Mouse (Mus musculus): ENCODE results near the gene Bcl2l12. TPM values are rescaled to one million over a fixed set of nuclear protein-coding genes. Genes with fewer than 3 reads are reported as not detected.

Bcl2l12 gene
- total RNA-seq (2023), result 10 to 100 TPM in 1 of 2 experiments, 1 to 10 TPM in 1; 9.3 to 14.3 TPM

DNA sequence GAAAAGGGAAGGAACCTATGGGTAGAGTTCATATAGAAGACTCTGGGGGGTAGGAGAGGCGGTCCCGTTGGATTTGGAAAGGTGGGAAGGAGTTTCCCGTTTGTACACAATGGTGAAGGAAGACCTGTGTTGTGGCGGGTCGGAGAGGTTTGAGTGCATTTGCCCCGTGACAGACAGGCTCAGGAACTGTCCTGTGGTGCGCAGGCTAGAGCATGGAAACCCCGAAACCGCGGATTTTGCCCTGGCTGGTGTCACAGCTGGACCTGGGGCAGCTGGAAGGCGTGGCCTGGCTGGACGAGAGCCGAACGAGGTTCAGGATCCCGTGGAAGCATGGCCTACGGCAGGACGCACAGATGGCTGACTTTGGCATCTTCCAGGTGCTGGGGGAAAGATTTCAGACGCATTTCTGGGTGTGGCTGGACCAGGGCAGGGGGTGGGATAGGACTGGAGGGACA lies at the start of gene Bcl2l12:
TSS of gene Bcl2l12 (minus strand) at position 212 of the 455 bp plus-strand sequence.

DNA sequence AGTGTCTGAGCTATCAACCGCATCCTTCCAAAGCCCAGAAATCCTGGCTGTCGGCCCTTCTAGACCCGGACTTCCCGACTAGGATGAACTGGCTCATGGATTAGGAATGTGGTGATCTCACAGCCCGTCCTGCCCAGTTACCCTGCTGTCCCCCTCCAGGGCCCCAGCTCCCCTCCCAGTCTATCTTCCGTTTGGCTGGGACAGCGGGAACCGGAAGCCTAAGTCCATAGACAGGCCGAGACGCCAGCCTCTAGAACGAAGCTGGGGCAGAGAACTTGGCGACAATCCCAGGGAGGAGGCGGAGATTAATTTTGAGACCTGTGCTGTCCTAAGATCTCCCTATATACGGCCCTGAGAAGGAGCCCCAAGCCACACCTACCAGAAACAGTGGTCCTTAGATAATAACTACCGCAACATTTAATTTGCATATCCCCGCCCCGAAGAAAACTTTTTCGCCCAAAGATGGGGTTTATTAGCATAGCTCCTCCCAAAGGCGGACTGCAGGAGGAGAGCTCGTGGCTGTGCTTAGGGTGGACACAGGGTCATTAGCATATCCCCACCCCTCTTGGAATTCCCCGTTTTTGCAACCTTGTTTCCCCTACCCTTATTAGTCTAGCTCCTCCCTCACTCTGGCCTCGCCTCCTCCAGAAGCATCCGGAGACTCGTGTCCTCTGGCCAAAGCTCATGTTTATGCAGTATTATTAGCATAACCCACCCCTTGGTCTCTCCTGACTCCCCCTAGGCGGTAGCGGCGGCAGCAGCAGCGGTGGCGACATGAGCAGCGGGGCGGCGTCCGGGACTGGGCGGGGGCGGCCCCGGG lies 18.9 kb upstream of the Bcl2l12 start, which contains the start of gene Rras:
TSS of gene Rras (plus strand) at position 720 of the 820 bp plus-strand sequence.

DNA sequence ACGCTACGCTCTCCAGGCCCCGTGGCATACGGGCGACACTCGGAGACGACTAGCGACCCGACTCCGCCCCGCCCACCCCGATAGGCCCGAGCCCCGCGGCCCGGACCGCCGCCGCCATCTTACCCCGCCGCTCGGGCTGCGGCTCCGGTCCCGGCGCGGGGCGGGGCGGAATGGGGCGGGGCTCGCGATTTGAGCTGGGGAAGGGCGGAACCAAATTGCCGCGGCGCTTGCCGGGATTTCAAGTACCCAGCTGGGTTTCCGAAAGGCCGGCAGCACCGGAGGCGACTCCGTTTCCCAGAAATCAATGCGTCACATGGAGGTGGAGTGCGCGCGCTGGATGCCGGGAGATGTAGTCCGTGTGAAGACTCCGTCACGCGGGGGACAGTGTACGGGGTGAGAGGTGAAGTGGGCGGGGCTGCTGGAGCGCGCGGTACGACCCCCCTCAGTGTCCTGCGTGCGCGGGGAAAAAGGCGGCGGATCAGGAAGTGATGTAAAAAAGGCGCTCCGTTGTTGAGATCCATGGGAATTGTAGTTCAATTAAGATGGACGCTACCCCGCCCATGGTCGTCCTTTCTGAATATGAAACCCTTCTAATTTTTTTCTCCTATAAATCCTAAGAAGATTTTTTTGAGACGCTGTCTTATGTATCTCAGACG lies 17.6 kb upstream of the Bcl2l12 start, which contains the start of gene Scaf1:
TSS of gene Scaf1 (minus strand) at position 407 of the 656 bp plus-strand sequence.

DNA sequence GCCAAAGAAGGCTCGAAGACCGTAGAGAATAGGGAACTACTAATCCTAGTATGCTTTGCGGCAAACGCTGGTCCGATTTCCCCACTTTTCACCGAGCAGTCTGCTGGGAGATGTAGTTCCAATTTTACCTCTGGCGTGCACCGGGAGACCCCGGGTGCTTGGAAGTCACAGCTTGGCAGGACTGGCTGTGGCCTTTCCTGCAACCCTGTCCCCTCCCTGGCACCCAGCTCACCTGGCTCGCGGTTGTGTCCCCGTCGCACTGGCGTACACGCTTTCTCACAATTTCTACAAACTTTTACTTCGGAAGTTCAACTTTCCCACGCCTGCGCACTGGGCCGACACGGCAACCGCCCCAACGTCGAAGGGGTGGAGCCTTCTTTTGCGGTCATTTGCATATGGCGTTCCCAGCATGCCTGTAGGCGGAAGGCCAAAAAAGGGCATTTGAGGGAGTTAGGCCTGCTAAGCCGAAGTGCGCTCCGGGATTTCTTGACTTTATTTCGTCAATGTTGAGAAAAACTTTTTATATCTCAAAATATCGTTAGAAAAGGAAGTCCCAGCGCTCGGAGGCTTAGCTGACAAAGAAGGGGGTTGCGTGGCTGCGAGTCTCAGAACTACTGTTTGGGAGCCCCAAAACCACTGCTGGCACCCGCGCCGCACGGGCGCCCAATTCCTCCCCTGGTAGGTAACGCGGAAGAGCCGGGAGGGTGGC lies 1.1 kb downstream of the Bcl2l12 start, which contains the start of gene Irf3:
TSS of gene Irf3 (plus strand) at position 418 of the 709 bp plus-strand sequence.

DNA sequence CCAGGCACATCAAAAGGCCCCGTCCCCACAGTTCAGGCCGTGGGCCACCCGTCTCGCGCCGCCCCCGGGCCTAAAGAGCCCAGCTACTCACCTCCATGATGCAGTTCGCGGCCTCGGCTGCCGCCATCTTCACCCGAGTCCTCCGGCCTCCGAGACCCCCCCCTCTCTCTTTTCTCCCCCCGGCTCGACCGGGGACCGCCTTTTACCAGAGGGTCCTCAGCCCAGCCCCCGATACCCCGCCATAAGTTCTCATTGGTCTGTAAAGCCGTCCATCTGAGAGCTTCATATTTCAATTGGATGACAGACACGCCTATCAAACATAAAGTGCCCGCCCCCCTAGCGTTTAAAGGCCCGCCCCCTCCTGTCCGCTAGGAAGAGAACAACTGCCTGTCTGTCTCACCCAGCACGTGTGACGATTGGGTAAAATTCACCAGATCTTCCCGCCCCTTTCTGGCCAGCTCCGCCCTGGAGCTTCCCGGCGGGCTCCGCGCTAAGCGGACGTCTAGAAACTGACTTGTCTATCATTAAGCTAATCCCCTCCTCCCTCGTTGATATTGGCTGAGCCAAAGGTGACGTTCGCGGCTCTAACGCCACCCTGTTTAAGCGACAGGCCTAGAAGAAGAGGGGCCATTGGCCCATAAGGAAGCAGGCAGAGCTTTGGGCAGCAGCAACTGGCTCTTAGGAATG lies 12.2 kb downstream of the Bcl2l12 start, which contains the start of gene Prmt1:
TSS of gene Prmt1 (minus strand) at position 377 of the 687 bp plus-strand sequence.

DNA sequence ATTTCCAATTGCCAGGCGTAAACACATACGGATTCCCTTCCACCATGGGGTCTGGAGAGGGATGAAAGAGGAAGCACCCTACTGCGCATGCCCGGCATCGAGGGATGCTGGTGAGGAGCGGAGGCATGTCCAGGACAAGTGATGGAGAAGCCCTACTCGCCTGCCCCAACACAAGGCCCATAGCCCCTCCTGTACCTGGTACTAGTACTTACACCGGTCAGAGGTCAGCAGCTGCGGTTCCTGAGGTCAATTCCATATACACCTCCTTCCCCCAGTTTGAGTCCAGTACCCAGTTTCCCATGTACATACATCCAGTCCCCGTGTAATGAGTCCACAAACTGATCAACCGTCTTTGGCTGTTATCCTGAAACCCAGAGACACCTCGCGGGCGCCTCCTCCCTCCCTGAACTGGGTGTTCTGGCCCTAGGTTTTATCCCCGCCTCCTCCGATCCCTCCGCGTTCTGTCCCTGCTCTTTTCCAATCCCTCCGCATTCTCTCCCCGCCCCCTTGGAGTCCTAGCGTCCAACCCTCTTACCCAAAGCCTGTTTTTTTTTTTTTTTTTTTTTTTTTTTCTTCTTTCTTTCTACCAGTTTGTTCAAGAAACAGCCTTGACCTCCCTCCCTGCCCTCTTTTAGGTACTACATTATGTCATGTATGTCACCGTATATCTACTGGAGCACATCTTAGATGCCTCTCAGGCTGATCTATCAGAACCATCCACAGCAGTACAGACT lies 24.0 kb downstream of the Bcl2l12 start, which contains the start of gene Cpt1c:
TSS of gene Cpt1c (minus strand) at position 469 of the 734 bp plus-strand sequence.

DNA sequence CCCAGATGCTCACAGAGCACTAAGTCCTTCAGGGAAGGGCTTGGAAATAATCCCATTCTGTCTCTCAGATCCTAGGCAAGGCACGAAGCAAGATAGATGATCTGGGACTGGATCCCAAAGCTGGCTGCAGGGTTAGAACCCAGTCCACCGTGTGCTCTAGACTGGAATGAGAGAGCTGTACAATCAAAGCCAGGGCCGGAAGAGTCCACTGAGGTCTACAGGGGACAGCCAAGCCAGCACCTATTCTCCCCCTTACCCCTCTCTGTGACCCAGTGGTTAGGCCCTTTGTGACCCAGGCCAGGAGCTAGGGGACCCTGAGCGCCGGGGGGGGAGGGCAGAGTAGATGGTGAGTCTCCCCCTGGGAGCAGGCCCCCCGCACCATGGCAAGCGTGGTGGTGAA lies 55.6 kb downstream of the Bcl2l12 start, which contains the start of gene Tsks:
TSS of gene Tsks (plus strand) at position 301 of the 400 bp plus-strand sequence.

Other genes with a start within 250 kb of the Bcl2l12 start
- 1 to 10 TPM; 1.0 to 1.7 TPM for gene Zfp473, start 247.7 kb downstream of the Bcl2l12 start, total RNA-seq (2023)
- 10 to 100 TPM; 50.3 to 52.5 TPM for gene Nup62, start 182.6 kb downstream of the Bcl2l12 start, total RNA-seq (2023)
- 1 to 10 TPM in 1 of 2 experiments, under 1 TPM in 1; 0.64 to 1.8 TPM for gene Il4i1, start 182.3 kb downstream of the Bcl2l12 start, total RNA-seq (2023)
- gene Atf5, start 182.1 kb downstream of the Bcl2l12 start, total RNA-seq (2023), result 1 to 10 TPM; 4.9 to 6.0 TPM
- gene Akt1s1, start 149.7 kb downstream of the Bcl2l12 start, total RNA-seq (2023), result 10 to 100 TPM; 14.1 to 15.2 TPM
- 10 to 100 TPM; 32.1 to 45.3 TPM for gene Tbc1d17, start 149.6 kb downstream of the Bcl2l12 start, total RNA-seq (2023)
- 100 to 1,000 TPM; 390 to 443 TPM for gene Pnkp, start 141.6 kb downstream of the Bcl2l12 start, total RNA-seq (2023)
- gene Ptov1, start 128.9 kb downstream of the Bcl2l12 start, total RNA-seq (2023), result 10 to 100 TPM; 32.3 to 33.9 TPM
- gene Med25, start 106.0 kb downstream of the Bcl2l12 start, total RNA-seq (2023), result 10 to 100 TPM; 36.9 to 38.1 TPM
- gene Fuz, start 102.6 kb downstream of the Bcl2l12 start, total RNA-seq (2023), result 1 to 10 TPM; 4.6 to 6.1 TPM
- 10 to 100 TPM; 61.7 to 69.2 TPM for gene Ap2a1, start 69.2 kb downstream of the Bcl2l12 start, total RNA-seq (2023)
- not detected for gene Tsks, start 55.5 kb downstream of the Bcl2l12 start, total RNA-seq (2023)
- gene Cpt1c, start 23.9 kb downstream of the Bcl2l12 start, total RNA-seq (2023), result under 1 TPM; 0.33 to 0.53 TPM
- gene Prmt1, start 12.1 kb downstream of the Bcl2l12 start, total RNA-seq (2023), result 10 to 100 TPM; 79.2 to 80.4 TPM
- 10 to 100 TPM; 55.8 to 60.1 TPM for gene Irf3, start 1.1 kb downstream of the Bcl2l12 start, total RNA-seq (2023)
- 10 to 100 TPM; 57.7 to 58.5 TPM for gene Scaf1, start 17.7 kb upstream of the Bcl2l12 start, total RNA-seq (2023)
- 10 to 100 TPM; 13.6 to 16.8 TPM for gene Rras, start 19.2 kb upstream of the Bcl2l12 start, total RNA-seq (2023)
- 10 to 100 TPM; 22.7 to 23.8 TPM for gene Prr12, start 54.2 kb upstream of the Bcl2l12 start, total RNA-seq (2023)
- gene Nosip, start 63.7 kb upstream of the Bcl2l12 start, total RNA-seq (2023), result 10 to 100 TPM; 31.4 to 34.3 TPM
- gene Prrg2, start 64.0 kb upstream of the Bcl2l12 start, total RNA-seq (2023), result 10 to 100 TPM; 14.5 to 15.6 TPM
- 1 to 10 TPM in 1 of 2 experiments, under 1 TPM in 1; 0.79 to 2.8 TPM for gene Rcn3, start 93.5 kb upstream of the Bcl2l12 start, total RNA-seq (2023)
- 10 to 100 TPM; 15.6 to 23.0 TPM for gene Fcgrt, start 105.1 kb upstream of the Bcl2l12 start, total RNA-seq (2023)
- gene Rps11, start 125.7 kb upstream of the Bcl2l12 start, total RNA-seq (2023), result 1,000 to 10,000 TPM in 1 of 2 experiments, 100 to 1,000 TPM in 1; 885 to 1,040 TPM
- 1,000 to 10,000 TPM; 1,010 to 1,095 TPM for gene Rpl13a, start 130.0 kb upstream of the Bcl2l12 start, total RNA-seq (2023)
- not detected for gene Gm45713, start 137.5 kb upstream of the Bcl2l12 start, total RNA-seq (2023)
- 10 to 100 TPM; 23.6 to 24.1 TPM for gene Flt3l, start 137.7 kb upstream of the Bcl2l12 start, total RNA-seq (2023)
- gene Pih1d1, start 155.6 kb upstream of the Bcl2l12 start, total RNA-seq (2023), result 10 to 100 TPM; 40.2 to 48.4 TPM
- gene Aldh16a1, start 155.9 kb upstream of the Bcl2l12 start, total RNA-seq (2023), result 100 to 1,000 TPM in 1 of 2 experiments, 10 to 100 TPM in 1; 79.9 to 118 TPM
- gene Slc17a7, start 165.2 kb upstream of the Bcl2l12 start, total RNA-seq (2023), result not detected
- not detected for gene Gfy, start 180.9 kb upstream of the Bcl2l12 start, total RNA-seq (2023)
- gene Pth2, start 182.3 kb upstream of the Bcl2l12 start, total RNA-seq (2023), result not detected
- under 1 TPM in 1 of 2 experiments, not detected in 1; 0.20 TPM for gene Ccdc155, start 206.2 kb upstream of the Bcl2l12 start, total RNA-seq (2023)
- under 1 TPM; 0.58 to 0.95 TPM for gene Dkkl1, start 213.4 kb upstream of the Bcl2l12 start, total RNA-seq (2023)
- not detected for gene Tead2, start 217.0 kb upstream of the Bcl2l12 start, total RNA-seq (2023)
- 100 to 1,000 TPM; 351 to 377 TPM for gene Cd37, start 240.4 kb upstream of the Bcl2l12 start, total RNA-seq (2023)
- under 1 TPM; 0.31 to 0.78 TPM for gene Slc6a16, start 242.4 kb upstream of the Bcl2l12 start, total RNA-seq (2023)

Measured in neutrophil, adult 59 days (primary cell).